ENCODE assay signal across 19 mouse cellular contexts in the genomic region with DNA sequence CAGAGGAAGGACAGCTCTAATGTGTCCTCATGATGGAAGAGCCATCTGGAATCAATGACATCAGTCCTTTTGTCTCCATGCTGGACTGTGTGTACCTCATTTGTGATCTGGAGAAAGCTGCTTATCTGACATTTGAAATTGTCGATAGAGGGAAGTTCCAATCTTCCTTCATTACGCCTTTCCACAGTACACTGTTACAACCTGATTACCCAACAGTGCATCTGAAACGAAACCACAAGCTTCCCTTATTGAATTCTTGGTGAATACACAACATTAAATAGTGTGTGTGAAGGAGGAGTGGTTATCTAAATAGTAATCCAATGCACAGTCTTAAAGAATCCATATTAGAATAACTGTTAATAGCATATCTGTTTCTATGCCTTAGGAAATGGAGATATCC.
"Had no signal": no experiment of that assay in that cellular context is flagged by ENCODE, and none has a peak within 500 bp of the region (broad histone marks: within the 10 kb centered on the region; RNA-seq: fewer than 3 reads in every experiment).

No protein-coding gene starts in this region.

- H3K9me3 ChIP-seq: liver, embryonic 15.5 days; lung, embryonic 15.5 days; midbrain, embryonic 13.5 days; midbrain, embryonic 15.5 days; neural tube, embryonic 13.5 days; neural tube, embryonic 15.5 days; stomach, embryonic 15.5 days had no signal

- H3K27ac ChIP-seq: liver, embryonic 15.5 days; lung, embryonic 15.5 days; macrophage; midbrain, embryonic 13.5 days; midbrain, embryonic 15.5 days; neural tube, embryonic 13.5 days; neural tube, embryonic 15.5 days; stomach, embryonic 15.5 days; stomach, postnatal 0 days had no signal

- H3K36me3 ChIP-seq: liver, embryonic 15.5 days; lung, embryonic 15.5 days; midbrain, embryonic 13.5 days; midbrain, embryonic 15.5 days; neural tube, embryonic 13.5 days; neural tube, embryonic 15.5 days; stomach, embryonic 15.5 days had no signal

- H3K4me2 ChIP-seq: liver, embryonic 15.5 days; lung, embryonic 15.5 days; midbrain, embryonic 11.5 days; midbrain, embryonic 13.5 days; midbrain, embryonic 15.5 days; neural tube, embryonic 13.5 days; neural tube, embryonic 15.5 days; stomach, embryonic 15.5 days had no signal

- ATAC-seq: liver, postnatal 0 days; midbrain, embryonic 13.5 days; midbrain, embryonic 15.5 days had no signal

- H3K9ac ChIP-seq: liver, embryonic 15.5 days; liver, postnatal 0 days; lung, embryonic 15.5 days; midbrain, embryonic 13.5 days; midbrain, embryonic 15.5 days; neural tube, embryonic 13.5 days; neural tube, embryonic 15.5 days; stomach, embryonic 15.5 days had no signal

- H3K4me1 ChIP-seq: liver, embryonic 15.5 days; lung, embryonic 15.5 days; megakaryocyte, embryonic 14.5 days; midbrain, embryonic 15.5 days; neural tube, embryonic 15.5 days; stomach, embryonic 15.5 days had no signal

- H3K27me3 ChIP-seq: liver, embryonic 15.5 days; lung, embryonic 15.5 days; megakaryocyte, embryonic 14.5 days; midbrain, embryonic 13.5 days; midbrain, embryonic 15.5 days; neural tube, embryonic 13.5 days; neural tube, embryonic 15.5 days; stomach, embryonic 15.5 days had no signal

- H3K4me3 ChIP-seq: liver, embryonic 15.5 days; lung, embryonic 15.5 days; megakaryocyte, embryonic 14.5 days; midbrain, embryonic 13.5 days; midbrain, embryonic 15.5 days; myocyte; neural tube, embryonic 13.5 days; neural tube, embryonic 15.5 days; stomach, embryonic 15.5 days had no signal

- DNase-seq: liver, postnatal 0 days; lung, adult 2 months; lung, postnatal 14 days; right cerebral cortex, postnatal 14 days; thymus, adult 2 months; thymus, postnatal 25 days; thymus, postnatal 4 days had no signal
